Mouse (Mus musculus) testis, adult 10 weeks (tissue): ENCODE data around the gene Slc35f3. TPM values are rescaled to one million over a fixed set of nuclear protein-coding genes. Genes with fewer than 3 reads are reported as not detected.

Experiments used
- polyA plus RNA-seq: library from polyadenylated mRNA; stranded (reverse); fragments of 350-450 nt; fragmentation: Illumina TruSeq; extraction: RNeasy Lipid Tissue Mini Kit (QIAGEN cat#74804); gene quantifications from one replicate; pipeline ENCODE4 v1.2.3, GENCODE M21; 2014; ENCODE audit warnings: low read depth, low replicate concordance

Gene Slc35f3
- 0.25 TPM for polyA plus RNA-seq

GRCm38 (mm10) chr8:126298296-126299093, at the start of gene Slc35f3:
TSS of gene Slc35f3 (plus strand) at chr8:126298558.

GRCm38 (mm10) chr8:126422174-126422919, 124.0 kb downstream of the Slc35f3 start, which contains the start of gene Coa6:
TSS of gene Coa6 (plus strand) at chr8:126422515.

Other genes with a start within 250 kb of the Slc35f3 start
- 18.3 TPM for gene Coa6, start 124.0 kb downstream of the Slc35f3 start, polyA plus RNA-seq
- gene Tarbp1, start 176.5 kb downstream of the Slc35f3 start, polyA plus RNA-seq: 0.25 TPM